Mouse (Mus musculus): Measurements from ENCODE around the gene Gm9602. TPM values are rescaled to one million over a fixed set of nuclear protein-coding genes. Genes with fewer than 3 reads are reported as not detected.
A peak's percentile ranks its signal among the peaks of the same experiment; 100 is the strongest.
"Not testable (repeated sequence)": the region's sequence is repeated elsewhere in the genome, so short reads cannot be mapped to it uniquely, and the experiment has no call there.

Gene Gm9602
- total RNA-seq (2021) = not detected in 2 replicates
- long read RNA-seq, experiment 1 = 0 reads
- long read RNA-seq, experiment 2 = 0 reads

DNA sequence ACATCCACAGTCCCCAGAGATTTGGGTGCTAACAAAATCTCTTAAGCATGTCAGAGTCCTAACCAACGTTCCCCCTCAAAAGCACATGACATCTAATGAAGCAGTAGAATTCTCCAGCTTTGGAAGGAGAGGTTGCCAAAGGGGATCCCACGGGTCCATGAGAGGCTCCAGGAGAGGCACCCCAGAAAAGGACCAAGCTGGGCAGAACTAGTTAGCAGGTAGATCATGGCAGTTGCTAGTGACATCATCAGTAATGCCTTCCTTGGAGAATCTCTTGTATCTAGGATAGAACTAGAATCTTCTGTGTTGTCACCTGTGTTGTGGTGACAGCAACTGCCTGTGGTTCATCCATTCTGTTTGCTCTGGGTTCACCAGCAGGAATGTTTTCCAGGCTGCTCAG lies at the start of gene Gm9602:
Gene Gm9602, plus strand, starts transcription at position 301 of the 400 bp plus-strand sequence.
- not testable (repeated sequence) for DNase-seq

DNA sequence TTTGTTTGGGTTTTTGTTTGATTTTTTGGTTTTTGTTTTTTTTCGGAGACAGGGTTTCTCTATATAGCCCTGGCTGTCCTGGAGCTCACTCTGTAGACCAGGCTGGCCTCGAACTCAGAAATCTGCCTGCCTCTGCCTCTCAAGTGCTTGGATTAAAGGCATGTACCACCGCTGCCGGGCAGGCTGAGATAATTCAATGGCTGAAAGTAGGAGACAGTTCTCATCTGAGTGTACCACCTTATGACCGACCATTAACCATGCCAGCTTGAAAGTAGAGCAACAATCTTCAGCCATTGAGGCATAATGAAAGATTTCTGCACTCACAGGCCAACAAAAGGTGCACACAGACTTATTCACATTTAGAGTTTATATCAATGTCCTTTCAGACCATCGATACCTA lies 30.3 kb downstream of the Gm9602 start:
- peak; percentile 3 for DNase-seq

DNA sequence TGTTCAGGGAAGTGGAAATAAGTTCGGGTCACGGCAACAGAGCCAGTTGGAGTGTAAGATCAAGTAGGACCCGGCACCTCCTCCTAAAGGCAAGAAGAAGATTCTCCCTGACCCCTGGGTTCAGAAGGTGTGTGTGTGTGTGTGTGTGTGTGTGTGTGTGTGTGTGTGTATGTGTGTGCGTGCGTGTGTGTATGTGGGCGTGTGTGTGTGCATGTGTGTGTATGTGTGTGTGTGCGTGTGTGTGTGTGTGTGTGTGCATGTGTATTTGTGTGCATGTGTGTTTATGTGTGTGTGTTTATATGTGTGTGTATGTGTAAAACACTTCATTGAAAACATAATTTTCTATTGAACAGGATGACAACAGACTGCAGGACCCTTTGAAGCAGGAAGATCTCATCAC lies 45.8 kb downstream of the Gm9602 start:
- DNase-seq = not testable (repeated sequence)

Other genes starting within 250 kb of the Gm9602 start
- gene Gm3047, start 220.9 kb upstream of the Gm9602 start, total RNA-seq (2021) = not detected in 2 replicates
- not detected in 2 replicates for gene Gm8159, start 144.0 kb upstream of the Gm9602 start, total RNA-seq (2021)
- not detected in 2 replicates for gene Gm3239, start 112.1 kb upstream of the Gm9602 start, total RNA-seq (2021)
- gene Gm7876, start 67.1 kb upstream of the Gm9602 start, total RNA-seq (2021) = not detected in 2 replicates
- 0.19 TPM in 1 of 2 replicates, not detected in the other for gene Gm3252, start 49.6 kb upstream of the Gm9602 start, total RNA-seq (2021)
- gene Gm3269, start 61.8 kb downstream of the Gm9602 start, total RNA-seq (2021) = not detected in 2 replicates
- gene Gm3264, start 79.2 kb downstream of the Gm9602 start, total RNA-seq (2021) = 3.9 and 5.0 TPM in 2 replicates
- not detected in 2 replicates for gene Gm3278, start 116.1 kb downstream of the Gm9602 start, total RNA-seq (2021)
- gene Gm8297, start 207.6 kb downstream of the Gm9602 start, total RNA-seq (2021) = not detected in 2 replicates
- gene Gm3298, start 239.6 kb downstream of the Gm9602 start, total RNA-seq (2021) = not detected in 2 replicates

Data from adrenal gland, postnatal 14 days (tissue).